Mouse (Mus musculus) erythroblast, adult 5-6 weeks (primary cell): ENCODE measurements around the gene Tex44. TPM values are rescaled to one million over a fixed set of nuclear protein-coding genes. Genes with fewer than 3 reads are reported as not detected.

Source experiments
- ATAC-seq: replicated peaks from 2 replicates; pipeline ENCODE4 v1.8.0; 2016; ENCODE audit warnings: moderate number of reproducible peaks, mild to moderate bottlenecking, moderate TSS enrichment, inconsistent platforms; ENCODE audit not compliant: poor library complexity, low FRiP score, severe bottlenecking
- total RNA-seq, 2 experiments: library from RNA; stranded (forward) in 1 of 2; stranded (reverse) in 1 of 2; fragments of 150-400 nt in 1 of 2; fragments of 200-764, 138-1000 nt in 1 of 2; gene quantifications; 2 replicates each; pipeline versions ENCODE4 v1.2.3 to v1.2.4; 2015 to 2017; ENCODE audit warnings: low replicate concordance in 2 of 2

The Tex44 gene
- total RNA-seq (2015; ENCODE audit: low replicate concordance) (not detected in 2 replicates), total RNA-seq (2017; ENCODE audit: low replicate concordance) (not detected in 2 replicates)

DNA sequence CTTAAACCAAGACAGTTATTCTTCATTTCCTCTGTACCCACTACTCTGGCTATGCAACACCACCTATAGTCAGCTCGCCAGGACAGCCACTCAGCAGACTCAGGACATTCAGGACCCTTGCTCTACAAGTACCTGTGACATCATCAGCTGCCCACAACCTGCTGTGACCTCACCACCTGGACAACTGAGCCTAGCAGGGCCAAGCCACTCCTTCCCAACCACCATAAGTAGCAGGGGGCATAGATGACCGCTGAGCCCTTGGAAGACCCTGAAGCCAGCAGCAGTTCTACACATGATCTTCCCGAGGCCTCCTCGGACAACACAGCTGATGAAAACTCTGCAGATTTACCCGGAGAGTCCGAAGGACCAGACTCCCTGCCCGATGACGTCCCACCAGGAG, at the start of gene Tex44, which contains the start of gene Nmur1:
TSS of gene Tex44 (plus strand) at position 202 of the 400 bp plus-strand sequence.
TSS of gene Nmur1 (minus strand) at position 101 of the 400 bp plus-strand sequence.
- no peak for ATAC-seq

- no peak for ATAC-seq
These were observed 49.8 kb upstream of the Tex44 start for GRCm38 (mm10) chr1:86376354-86376753.

DNA sequence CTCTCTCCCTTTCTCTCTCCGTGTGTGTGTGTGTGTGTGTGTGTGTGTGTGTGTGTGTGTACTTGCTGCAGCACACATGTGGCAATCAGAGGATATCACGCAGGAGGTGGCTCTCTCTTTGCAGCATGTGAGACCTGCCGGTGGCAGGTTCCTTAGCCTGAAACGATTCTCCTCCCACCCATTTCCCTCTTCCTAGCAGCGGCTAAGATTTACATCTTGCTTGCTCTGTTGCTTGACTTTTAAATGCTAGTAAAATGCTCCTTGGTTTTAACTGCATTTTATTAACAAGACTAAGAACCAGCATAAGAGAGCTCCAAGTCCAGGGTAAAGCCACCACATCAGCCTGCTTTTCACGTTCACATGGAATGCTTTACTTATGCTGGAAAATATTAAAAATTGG, 47.5 kb upstream of the Tex44 start:
- ATAC-seq = no peak

DNA sequence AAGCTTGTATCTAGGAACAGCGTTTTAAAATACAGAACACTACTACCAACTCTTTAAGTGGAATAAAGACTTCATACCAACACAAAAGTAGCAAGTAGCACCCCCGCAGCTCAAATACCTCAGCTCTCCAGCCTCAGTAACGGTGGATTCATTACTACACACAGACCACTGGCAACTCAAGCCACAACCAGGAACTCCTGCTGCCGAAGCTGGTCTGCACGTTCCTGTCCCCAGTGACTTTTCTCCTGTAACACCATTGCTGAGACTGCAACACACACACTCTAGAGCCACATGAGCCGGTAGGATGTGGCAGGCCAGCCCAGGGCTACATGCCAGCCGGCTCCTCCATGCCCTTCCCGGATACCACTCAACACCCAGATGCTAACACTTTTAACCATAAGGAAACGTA, 47.0 kb upstream of the Tex44 start:
- no peak for ATAC-seq

DNA sequence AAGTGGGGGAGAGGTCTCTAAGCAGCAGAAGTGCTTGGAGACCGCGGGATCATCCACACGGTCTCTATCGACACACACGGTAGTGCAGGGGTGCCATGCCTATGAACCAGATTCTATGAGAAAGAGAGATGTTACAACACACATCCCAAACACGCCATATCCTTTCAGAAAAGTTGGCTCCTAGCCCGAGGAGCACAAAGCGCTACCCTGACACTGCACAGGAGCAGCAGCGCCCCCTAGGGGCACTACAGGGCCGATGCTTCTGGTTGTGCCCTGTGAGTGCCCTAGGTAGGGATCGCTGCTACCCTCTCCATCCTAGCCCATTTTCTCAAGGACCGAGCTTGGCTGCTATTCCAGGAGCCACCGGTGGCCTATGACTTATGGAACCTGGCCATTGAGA, 45.1 kb upstream of the Tex44 start:
- peak; percentile 84 for ATAC-seq

DNA sequence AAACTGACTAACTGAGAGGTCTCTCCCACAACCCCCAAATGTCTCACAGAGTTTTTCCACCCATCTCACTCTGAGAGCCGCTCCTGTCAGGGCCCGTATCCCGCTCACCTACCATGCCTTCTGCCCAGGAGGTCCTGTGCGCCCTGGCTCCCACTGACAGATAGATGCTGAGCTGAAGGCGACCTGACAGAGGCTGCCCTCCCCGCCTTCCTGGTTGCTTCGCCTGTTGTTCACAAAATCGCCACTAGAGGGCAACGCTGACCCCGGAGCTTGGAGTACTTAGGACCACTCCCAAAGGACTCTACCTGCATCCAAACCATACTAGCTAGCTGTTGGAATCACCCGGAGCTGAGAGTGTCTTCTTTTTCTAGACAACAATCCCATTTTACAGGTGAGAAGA, 36.9 kb upstream of the Tex44 start:
- peak; percentile 68 for ATAC-seq

- ATAC-seq = no peak
These were observed 34.7 kb upstream of the Tex44 start for GRCm38 (mm10) chr1:86391425-86391824.

DNA sequence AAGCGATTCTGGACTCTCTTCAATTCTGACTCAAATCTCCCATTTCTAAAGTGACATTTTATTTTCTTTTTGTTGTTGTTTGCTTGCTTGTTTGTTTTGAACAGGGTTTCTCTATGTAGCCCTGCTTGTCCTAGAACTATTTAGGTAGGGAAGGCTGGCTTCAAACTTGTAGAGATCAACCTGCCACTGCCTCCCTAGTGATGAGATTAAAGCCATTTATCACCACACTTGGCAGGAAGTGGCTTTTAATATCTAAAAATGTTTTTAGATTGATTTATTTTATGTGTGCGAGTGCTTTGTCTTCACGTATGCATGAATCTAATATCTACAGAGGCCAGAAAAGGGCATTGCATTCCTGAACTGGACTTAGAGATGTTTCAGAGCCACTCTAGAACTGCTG, 32.9 kb upstream of the Tex44 start:
- ATAC-seq = no peak

GRCm38 (mm10) chr1:86394246-86394645, 31.9 kb upstream of the Tex44 start:
- ATAC-seq = no peak

DNA sequence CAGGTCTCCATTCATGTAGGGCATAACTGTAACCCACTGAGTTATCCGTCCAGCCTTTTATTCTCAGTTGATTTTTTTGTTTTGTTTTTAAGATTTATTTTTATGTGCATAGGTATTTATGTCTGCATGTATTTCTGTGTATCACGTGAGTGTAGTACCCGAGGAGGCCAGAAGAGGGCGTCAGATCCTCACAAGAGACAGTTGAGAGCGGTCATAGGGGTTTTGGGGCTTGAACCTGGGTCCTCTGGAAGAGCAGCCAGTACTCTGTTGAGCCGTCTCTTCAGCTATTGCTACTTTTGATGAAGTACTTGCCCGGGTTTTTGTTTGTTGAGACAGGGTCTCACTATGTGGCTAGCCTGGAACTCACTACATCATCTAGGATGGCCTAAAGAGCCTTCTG, 30.2 kb upstream of the Tex44 start:
- ATAC-seq = no peak

DNA sequence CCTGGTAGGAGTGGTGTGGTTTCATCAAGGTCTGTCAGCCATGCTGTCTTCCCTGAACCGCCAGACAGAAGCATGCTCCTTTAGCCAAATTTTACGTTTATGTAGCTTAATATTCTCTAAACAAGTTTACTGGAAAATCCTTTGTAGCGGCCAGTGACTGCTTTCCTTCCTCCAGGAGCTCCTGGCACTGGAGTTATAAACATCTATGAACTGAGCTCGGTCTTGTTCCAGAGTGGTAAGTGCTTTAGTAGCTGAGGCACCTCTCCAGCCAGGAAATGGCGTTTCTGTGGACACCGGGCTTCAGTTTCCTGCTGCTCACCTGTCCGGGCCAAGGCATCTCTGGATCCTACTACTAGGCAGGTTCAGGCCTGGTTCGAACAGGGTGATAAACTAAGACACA, 28.5 kb upstream of the Tex44 start:
- no peak for ATAC-seq

DNA sequence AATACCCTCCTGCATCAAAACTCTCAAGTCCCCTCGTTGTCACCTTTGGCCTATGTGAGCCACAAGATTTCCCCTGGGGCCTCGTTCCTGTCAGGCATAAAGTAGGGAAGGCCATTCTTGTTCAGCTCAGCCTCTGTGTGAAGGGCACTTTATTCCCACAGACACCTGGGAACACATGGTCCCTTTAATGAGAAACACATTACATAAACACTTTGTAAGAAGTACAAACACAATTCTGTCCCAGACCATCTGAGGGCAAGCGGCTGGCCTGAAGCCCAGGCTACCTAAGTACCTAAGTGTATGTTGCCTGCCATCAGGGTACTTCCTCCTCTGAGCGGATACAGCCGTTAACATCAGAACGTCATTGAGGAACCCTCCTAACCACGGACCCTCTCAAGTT, 27.9 kb upstream of the Tex44 start:
- ATAC-seq = no peak

DNA sequence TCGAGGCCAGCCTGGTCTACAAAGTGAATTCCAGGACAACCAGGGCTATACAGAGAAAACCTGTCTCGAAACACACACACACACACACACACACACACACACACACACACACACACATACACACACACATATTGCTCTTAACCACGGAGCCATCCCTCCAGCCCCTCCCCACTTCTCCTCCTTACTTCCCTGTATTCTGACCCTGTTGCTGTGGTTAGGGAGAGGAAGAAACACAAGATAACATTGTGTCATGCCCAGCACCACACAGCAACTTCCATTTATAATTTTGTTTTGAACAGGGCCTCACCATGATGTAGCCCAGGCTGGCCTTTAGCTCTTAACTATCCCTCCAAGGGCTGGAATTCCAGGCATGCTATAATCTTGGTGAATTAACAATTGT, 26.8 kb upstream of the Tex44 start:
- no peak for ATAC-seq

GRCm38 (mm10) chr1:86400096-86400754, 25.9 kb upstream of the Tex44 start:
- no peak for ATAC-seq

GRCm38 (mm10) chr1:86404834-86405233, 21.3 kb upstream of the Tex44 start:
- 0 out of 2 replicates have a peak, but pooled peaks have one; percentile 59 for ATAC-seq

- no peak for ATAC-seq
These were observed 19.8 kb upstream of the Tex44 start for GRCm38 (mm10) chr1:86406313-86406712.

DNA sequence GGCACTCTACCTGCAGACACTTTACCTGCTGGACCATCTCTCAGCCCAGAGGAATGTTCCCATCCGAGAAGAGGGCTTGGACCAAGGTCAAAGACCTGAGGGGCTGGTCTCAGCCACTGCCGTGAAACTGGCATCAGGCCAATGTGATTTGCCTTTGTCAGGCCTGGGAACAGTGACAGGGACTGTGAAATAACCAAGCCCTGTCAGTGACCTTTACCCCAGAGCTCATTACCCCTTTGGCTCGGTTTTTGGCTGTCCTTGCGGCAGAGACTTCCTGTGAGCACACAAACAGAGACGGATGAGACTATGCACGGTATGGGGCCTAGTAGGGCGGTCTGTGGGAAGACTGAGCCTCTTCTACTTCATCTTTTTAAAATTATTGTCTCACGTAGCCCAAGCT, 19.2 kb upstream of the Tex44 start:
- ATAC-seq = no peak

DNA sequence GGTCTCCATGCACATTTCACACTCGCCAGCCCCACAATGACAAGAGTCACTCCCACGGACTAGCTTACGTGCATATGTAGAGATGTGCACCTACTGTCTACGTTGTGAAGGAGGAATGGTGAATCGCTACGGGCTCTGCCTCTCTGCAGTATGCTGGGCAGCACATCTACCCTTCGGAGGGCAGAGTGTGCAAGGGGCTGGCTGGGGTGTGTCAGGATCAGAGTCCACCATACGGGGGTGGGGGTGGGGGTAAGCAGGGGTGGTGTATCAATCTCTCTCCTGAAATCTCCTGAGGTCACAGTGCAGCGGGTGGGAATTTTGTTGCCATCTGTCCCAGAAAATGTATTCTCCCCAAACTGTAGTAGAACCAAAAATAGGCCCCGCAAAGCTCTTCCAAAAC, 17.6 kb upstream of the Tex44 start:
- ATAC-seq = no peak

- no peak for ATAC-seq
These were observed 16.7 kb upstream of the Tex44 start for GRCm38 (mm10) chr1:86409476-86409875.

- no peak for ATAC-seq
These were observed 11.4 kb upstream of the Tex44 start for GRCm38 (mm10) chr1:86414715-86415114.

DNA sequence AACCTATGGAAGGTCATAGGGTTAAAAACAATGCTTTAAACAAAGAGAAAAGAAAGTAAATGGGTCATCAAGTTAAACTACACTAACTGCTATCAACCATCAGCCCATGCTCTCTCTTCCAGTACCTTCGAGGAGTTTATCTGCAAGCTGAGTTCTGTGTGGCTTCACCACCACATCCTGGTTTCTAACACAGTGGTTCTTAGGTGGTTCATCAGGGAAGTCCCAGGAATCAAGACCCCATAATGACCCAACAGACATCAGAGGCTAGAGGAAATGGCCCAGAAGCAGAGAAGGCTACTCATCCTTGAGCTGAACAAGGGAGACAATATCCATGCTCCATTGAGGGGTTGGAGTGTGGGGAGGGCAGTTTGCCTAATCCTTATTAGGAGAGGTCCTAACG, 11.0 kb upstream of the Tex44 start:
- no peak for ATAC-seq

DNA sequence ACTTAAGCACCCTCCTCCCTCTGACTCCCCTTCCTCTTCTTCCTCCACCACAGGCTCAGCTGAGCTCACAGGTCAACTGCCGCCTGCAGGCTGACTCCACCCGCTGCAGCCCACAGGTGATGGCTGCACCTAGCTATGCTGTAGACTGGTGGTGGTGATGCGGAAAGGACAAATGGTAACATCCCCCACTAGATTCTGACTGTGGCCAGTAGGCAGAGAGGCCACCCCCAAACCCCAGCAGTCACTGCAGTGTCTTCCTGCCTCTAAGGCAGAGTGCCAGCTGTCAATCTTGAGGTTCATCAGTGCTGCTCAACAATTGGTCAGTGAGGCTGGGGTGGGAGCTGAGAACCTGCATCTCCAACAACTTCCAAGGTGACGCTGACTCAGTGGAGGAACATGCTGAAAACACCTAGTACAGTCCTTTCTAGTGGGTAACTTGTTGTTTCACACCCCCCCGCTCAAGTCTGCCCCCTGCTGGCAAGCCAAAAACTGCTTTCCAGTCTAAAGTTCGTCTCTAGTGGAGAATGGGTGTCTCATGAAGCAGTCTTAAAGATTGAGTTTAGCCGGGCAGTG, 10.4 kb upstream of the Tex44 start:
- peak; percentile 54; the same call in 1 of the 2 replicates for ATAC-seq
